Mouse (Mus musculus): ENCODE data around the gene Sorcs3.

- no peak for TF ChIP-seq POLR2A (IDR thresholded peaks at IDR 0.05; ENCODE audit: low read depth, low read length)
- TF ChIP-seq CTCF (IDR thresholded peaks at IDR 0.05; ENCODE audit: borderline replicate concordance, insufficient read depth, low read length), result peak; percentile 57; the same call in 1 of the 2 replicates
Observed at GRCm38 (mm10) chr19:48203928-48204470, 1.8 kb upstream of the Sorcs3 start.

Data from embryonic fibroblast, embryonic 13.5 days (primary cell).